Mouse (Mus musculus): ENCODE measurements around the gene Dpagt1.
A peak's percentile ranks its signal among the peaks of the same experiment; 100 is the strongest.
"Not testable (repeated sequence)": the region's sequence is repeated elsewhere in the genome, so short reads cannot be mapped to it uniquely, and the experiment has no call there.

Dpagt1 gene

GRCm38 (mm10) chr9:44341487-44341886, 15.7 kb downstream of the Dpagt1 start:
- no peak for DNase-seq

- no peak for DNase-seq
Observed at GRCm38 (mm10) chr9:44342173-44342572, 16.4 kb downstream of the Dpagt1 start.

- no peak for DNase-seq
Observed at GRCm38 (mm10) chr9:44342605-44343004, 16.8 kb downstream of the Dpagt1 start.

DNA sequence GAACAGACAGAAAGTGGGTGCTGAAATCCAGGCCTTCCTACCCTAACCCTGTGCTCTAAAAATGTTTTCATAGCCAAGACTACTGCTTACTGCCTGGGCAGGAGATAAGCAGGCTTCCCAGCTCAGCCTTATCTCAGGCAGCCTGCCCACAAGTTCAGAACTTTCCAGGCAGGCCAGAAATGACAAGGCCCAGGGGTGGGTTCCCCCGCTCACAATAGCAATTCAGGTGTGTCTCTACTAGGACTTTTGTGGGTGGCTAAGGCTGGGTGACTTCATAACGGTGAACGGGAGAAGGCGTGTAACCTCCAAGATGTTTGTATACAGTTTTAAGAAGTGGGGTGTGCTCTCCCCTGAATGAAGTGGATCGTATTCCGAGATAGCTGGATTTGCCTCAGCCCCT, 17.5 kb downstream of the Dpagt1 start:
- no peak for DNase-seq

DNA sequence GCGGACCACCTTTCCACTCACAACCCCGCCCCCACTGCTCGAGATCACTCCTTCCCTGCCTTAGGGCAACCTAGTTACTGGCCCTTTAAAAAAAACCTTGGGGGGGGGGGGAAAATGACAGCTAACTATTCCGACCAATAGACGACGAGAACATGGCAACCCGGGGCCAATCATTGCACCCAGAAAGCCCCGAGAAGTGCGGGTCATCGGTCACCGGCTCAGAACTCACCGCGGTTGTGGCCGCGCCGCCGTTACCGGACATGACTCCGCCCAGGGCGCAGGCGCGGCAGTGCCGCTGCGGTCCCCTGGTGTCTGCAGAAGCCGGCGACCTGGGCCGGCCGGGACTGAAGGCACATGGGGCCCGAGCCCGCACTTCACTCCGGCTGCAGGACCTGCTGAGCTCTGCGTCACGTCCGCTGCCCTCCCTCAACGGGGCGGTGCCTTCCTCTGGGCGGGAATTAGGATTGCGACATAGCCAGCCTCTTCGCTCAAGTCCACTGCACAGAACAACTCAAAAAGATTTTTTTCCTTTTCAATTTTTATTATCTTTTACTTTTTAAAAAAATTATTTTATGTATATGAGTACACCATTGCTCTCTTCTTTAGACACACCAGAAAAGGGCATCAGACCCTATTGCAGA, 18.1 kb downstream of the Dpagt1 start, which contains the start of gene Hmbs:
Gene Hmbs, minus strand, starts transcription at position 448 of the 641 bp plus-strand sequence.
- peak; percentile 85 for DNase-seq

DNA sequence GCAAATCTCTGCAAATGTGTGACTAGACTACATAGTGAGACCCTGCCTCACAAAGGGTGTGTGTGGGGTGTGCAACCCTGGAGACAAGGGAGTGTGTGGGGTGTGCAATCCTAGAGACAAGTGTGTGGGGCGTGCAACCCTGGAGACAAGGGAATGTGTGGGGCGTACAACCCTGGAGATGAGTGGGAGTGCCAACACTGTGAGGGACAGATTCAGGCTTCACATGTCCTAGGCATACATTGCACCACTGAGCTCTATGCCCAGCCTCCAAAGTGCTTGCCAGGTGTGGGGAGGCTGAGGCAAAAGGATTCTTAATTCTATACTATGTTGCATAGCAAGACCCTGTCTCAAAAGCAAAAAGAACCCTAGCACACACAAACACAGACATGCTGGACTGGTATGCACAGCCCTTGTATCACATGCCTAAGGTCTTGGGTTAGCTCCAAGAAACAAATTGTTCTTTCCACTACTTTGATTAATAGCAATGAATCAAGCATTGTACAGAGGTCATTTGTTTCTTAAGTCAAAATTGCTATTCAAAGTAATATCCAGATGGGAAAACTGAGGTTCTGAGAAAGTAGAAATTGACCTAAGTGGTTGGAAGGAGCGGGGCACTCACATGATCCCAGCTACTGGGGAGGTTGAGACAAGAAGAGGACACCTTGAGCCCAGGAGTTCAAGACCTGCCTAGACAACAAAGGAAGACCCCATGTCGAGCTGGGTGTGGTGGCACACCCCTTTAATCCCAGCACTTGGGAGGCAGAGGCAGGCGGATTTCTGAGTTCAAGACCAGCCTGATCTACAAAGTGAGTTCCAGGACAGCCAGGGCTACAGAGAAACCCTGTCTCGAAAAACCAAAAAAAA, 20.0 kb downstream of the Dpagt1 start:
- no peak for DNase-seq

DNA sequence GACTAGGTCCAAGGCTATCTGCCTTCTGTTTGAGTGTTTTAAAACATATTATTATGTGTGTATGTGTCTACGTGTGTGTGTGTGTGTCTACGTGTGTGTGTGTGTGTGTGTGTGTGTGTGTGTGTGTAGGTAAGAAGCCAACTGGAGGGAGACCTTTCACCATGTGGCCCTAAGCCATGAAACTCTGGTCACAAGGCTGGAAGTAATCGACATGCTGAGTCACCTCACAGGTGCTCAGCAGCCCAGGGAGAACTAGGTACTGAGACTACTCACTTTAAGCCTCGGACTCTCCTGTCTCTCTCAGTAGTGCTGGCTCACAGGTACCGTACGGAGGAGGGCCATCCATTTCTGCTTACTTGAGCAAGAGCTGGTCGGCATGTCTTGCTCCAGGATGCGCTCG, 21.3 kb downstream of the Dpagt1 start:
- no peak for DNase-seq

DNA sequence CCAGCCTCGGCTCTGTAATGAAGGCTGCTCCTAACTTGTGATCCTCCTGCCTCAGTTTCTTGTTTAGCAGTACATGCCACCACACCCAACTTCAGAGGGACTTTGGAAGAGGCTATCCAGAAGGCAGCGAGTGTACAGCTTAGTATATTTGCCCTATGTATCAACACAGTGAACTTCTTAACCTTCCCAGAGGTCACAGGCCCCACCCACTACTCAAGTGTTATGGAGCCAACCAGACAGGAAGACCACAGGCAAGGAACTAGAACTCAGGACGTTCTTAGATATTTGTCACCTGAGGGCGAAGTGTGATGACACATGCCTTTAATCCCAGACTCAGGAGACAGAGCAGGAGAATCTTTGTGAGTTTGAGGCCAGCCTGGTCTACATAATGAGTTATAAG, 21.8 kb downstream of the Dpagt1 start:
- no peak for DNase-seq

DNA sequence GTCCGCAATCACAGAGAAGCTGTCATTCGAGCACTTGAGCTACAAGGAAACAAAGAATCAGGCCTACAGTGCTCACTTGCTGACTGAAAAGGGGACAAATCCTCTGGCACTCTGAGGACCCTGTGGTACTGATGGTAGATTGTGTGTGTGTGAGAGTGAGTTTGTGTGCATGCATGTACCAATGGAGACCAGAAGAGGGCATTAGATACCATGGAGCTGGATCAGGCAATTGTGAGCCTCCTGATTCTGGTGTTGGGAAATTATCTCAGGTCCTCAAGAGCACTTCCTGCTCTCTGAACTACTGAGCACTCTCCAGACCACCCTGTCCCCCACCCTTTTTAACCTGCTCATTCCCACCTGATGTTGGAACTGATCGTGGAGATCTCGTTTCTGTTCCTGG, 22.7 kb downstream of the Dpagt1 start:
- no peak for DNase-seq

DNA sequence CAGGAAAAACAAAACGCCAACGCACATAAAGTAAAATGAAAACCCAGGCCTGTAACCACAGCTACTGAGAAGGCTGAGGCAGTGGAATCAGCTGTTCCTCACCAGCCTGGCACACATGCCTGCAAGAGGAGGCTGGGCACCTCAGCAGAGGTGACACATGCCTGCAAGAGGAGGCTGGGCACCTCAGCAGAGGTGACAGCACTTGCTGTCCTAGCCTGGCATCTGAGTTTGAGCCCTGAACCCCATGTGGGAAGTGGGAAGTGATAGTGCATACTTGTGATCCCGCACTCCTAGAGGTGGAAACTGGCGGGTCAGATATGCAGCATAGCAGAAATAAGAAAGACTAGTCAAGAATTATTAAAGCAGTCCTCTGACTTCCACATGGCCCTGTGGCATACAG, 25.6 kb downstream of the Dpagt1 start:
- no peak for DNase-seq

DNA sequence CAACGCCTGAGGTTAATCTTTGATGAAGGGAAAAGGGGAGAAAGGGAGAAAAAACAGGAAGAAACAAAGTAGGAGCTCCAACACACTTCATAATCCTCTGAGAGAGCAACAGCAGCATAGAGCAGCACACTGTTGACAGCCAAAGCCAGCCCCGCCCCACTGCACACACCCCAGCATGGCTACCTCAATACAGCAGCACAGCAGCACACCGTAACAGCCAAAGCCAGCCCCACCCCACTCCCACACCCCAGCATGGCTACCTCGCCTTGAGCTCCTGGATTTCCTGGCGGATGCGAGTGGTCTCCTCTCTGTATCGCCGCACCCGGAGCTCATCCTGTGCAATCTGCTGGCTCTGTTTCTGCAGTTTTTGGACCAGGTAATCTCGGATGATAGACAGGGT, 26.5 kb downstream of the Dpagt1 start:
- no peak for DNase-seq

GRCm38 (mm10) chr9:44353142-44353541, 27.3 kb downstream of the Dpagt1 start:
- no peak for DNase-seq

DNA sequence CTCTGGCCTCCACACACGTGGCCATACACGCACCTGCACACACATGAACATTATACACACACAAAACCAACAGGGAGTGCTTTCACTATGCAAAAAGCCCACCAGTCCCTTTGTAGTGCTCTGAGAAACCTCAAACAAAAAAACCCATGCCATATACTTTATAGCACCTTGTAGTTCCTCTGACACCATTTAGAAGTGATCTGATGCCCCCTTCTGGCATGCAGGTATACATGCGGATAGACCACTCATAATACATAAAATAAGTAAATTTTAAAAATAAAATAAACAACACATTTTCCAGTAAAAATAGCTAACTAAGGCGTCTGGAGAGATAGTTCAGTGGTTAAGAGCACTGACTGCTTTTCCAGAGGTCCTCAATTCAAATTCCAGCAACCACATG, 31.4 kb downstream of the Dpagt1 start:
- no peak for DNase-seq

GRCm38 (mm10) chr9:44361190-44361917, 35.5 kb downstream of the Dpagt1 start, which contains the start of gene Vps11:
TSS of gene Vps11 (minus strand) at chr9:44361670.
- DNase-seq = peak; percentile 93

GRCm38 (mm10) chr9:44361931-44362330, 36.1 kb downstream of the Dpagt1 start:
- DNase-seq = not testable (repeated sequence)

DNA sequence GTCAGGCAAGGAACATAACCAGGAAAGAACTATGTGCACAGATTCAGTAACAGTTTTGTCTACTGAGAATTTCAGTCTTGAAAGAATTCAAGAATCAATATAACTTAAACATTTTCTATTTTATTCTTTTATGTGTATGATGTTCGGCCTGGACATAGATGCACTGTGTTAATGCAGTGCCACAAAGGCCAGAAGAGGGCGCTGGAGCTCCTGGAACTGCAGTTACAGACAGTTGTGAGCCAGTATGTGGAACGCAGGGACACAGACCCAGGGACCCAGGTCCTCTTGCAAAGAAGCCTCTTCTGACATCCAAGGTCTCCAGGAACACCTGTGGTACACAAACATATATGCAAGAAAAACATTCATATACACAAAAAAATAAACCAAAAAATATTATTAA, 38.7 kb downstream of the Dpagt1 start:
- no peak for DNase-seq

DNA sequence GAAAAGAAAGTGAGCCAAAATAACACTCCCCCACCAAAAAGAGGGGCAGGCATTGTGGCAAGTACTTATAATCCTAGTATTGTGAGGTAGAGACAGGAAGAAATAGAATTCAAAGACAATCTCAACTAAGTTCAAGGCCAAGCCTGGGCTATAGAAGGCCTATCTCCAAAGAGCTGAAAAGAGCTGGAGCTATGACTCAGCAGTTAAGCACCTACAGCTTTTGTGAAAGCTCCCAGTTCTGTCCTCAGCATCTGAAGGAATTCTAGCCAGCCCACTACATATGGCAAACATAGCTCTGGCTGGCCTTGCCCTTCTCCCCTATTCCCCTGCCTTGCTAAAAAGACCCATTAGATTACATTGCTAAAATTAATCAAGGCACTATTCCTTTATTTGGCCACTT, 47.6 kb downstream of the Dpagt1 start:
- DNase-seq = no peak

DNA sequence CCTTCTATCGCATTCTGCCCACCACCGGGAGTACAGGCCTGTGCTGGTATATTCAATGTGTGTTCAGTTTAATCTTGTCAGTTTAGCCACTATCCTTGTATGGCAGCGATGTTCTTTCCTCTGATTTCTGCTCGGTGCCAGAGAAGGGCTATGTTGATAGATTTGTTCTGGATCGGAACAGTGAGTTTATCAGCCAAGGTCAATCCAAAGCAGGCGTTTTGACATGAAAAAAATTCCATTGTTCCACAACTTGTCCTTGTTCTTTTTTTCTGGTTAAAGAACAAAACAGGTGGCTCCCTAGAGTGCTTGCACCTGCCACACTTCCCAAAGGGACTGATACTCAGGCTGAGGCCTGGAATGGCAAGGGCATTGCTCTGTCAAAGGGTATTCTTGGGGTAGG, 50.3 kb downstream of the Dpagt1 start:
- DNase-seq = no peak

DNA sequence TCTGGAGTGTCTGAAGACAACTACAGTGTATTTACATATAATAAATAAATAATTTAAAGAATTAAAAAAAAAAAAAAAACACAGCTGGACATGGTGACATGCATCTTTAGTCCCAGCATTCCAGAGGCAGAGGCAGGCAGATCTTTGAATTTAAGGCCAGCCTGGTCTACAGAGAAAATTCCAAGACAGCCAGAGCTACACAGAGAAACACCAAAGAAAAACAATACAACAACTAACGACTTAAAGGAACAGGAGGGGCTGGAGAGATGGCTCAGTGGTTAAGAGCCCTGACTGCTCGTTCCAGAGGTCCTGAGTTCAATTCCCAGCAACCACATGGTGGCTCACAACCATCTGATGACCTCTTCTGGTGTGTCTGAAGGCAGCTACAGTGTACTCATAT, 51.5 kb downstream of the Dpagt1 start:
- DNase-seq = not testable (repeated sequence)

GRCm38 (mm10) chr9:44378153-44378730, 52.4 kb downstream of the Dpagt1 start:
- no peak for DNase-seq

- peak; percentile 99 for DNase-seq
Observed at GRCm38 (mm10) chr9:44379054-44379834, 53.4 kb downstream of the Dpagt1 start, which contains the start of gene Hyou1. TSS of gene Hyou1 (plus strand) at chr9:44379490.

GRCm38 (mm10) chr9:44379862-44380261, 54.0 kb downstream of the Dpagt1 start:
- DNase-seq = peak; percentile 71
